Mouse (Mus musculus) spleen, adult 2 months (tissue): ENCODE measurements at regions not wholly inside any gene's neighbourhood (a gene's known extent, or its start where the extent isn't known, plus 50 kb on each side); places are given as distances from the start of the nearest gene placed in this dataset.

Experiments
- DNase-seq, 2 experiments: peaks; one replicate each; pipeline versions ENCODE4 v3.0.0 to v3.0.0-alpha.2; 2012 to 2021; ENCODE audit warnings: low spot score in 2 of 2, low read depth in 1 of 2
- H3K27ac ChIP-seq: fragments of 200-500 bp; 2 replicates; pipeline ENCODE4 v1.5.1; 2012; ENCODE audit warnings: low read length, inconsistent platforms; ENCODE audit not compliant: insufficient read depth
- H3K27me3 ChIP-seq: fragments of 200-500 bp; 2 replicates; pipeline ENCODE4 v1.6.1; 2012; ENCODE audit warnings: mild to moderate bottlenecking, moderate library complexity, low read length, inconsistent platforms; ENCODE audit not compliant: control insufficient read depth, insufficient read depth
- H3K36me3 ChIP-seq: fragments of 200-500 bp; 2 replicates; pipeline ENCODE4 v1.6.1; 2012; ENCODE audit warnings: mild to moderate bottlenecking, low read length, inconsistent platforms; ENCODE audit not compliant: control insufficient read depth, insufficient read depth
- H3K4me1 ChIP-seq: fragments of 200-500 bp; 2 replicates; pipeline ENCODE4 v1.6.1; 2011; ENCODE audit warnings: inconsistent platforms; ENCODE audit not compliant: control insufficient read depth, insufficient read depth, insufficient read length
- H3K4me3 ChIP-seq: fragments of 200-500 bp; 2 replicates; pipeline ENCODE4 v1.5.1; 2011; ENCODE audit warnings: mild to moderate bottlenecking, inconsistent platforms; ENCODE audit not compliant: insufficient read depth, insufficient read length; ENCODE audit errors: extremely low read depth
- CTCF ChIP-seq: fragments of 200-500 bp; IDR thresholded peaks from 2 replicates; pipeline ENCODE4 v1.5.1; 2011; ENCODE audit warnings: mild to moderate bottlenecking, inconsistent platforms; ENCODE audit not compliant: insufficient read depth, insufficient read length, insufficient replicate concordance; ENCODE audit errors: extremely low read depth
- POLR2A ChIP-seq: fragments of 200-500 bp; IDR thresholded peaks from 2 replicates; pipeline ENCODE4 v1.6.1; 2011; ENCODE audit warnings: low read depth, low read length, inconsistent platforms
- WGBS: fragments of 180-500 bp; shearing (Covaris S2); methylation state at CpG from one replicate; pipeline ENCODE4 v1.1.7; 2018; 5-methylcytosine and 5-hydroxymethylcytosine counted together

DNA sequence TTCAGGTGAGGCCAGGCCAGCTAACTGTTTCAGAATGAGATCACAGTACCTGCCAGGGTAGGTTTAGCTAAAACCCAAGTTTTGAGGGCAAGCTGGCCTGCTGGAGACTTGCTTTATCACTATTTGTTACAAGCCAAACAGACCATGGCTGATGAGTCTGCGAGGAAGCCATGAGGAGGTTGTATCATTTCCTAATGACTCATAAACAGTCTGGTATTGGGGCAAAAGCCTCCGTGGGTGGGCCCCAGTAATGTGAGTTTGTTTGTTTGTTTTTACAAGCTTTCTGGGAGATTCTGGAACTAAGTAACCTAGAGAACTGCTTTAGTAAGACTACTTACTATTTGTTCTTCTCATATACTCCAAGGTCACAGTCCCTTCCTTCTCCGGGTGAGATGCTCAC, 62.9 kb upstream of the Fam180a start:
- no peak overlapping the region for H3K4me3 ChIP-seq
- DNase-seq = no peak
- 68% methylated on average over 3 of the region's 3 CpGs for WGBS
- TF ChIP-seq CTCF = no peak
- TF ChIP-seq POLR2A = no peak
- H3K27ac ChIP-seq = no peak overlapping the region
- H3K27me3 ChIP-seq = no peaks in the 10 kb centered on the region
- H3K4me1 ChIP-seq = no peaks in the 10 kb centered on the region
- no peaks in the 10 kb centered on the region for H3K36me3 ChIP-seq

- H3K27me3 ChIP-seq = no peaks in the 10 kb centered on the region
- H3K4me1 ChIP-seq = no peaks in the 10 kb centered on the region
- 79% methylated on average over 3 of the region's 3 CpGs for WGBS
These were observed 55.6 kb upstream of the Fam180a start for GRCm38 (mm10) chr6:35381536-35381935.

DNA sequence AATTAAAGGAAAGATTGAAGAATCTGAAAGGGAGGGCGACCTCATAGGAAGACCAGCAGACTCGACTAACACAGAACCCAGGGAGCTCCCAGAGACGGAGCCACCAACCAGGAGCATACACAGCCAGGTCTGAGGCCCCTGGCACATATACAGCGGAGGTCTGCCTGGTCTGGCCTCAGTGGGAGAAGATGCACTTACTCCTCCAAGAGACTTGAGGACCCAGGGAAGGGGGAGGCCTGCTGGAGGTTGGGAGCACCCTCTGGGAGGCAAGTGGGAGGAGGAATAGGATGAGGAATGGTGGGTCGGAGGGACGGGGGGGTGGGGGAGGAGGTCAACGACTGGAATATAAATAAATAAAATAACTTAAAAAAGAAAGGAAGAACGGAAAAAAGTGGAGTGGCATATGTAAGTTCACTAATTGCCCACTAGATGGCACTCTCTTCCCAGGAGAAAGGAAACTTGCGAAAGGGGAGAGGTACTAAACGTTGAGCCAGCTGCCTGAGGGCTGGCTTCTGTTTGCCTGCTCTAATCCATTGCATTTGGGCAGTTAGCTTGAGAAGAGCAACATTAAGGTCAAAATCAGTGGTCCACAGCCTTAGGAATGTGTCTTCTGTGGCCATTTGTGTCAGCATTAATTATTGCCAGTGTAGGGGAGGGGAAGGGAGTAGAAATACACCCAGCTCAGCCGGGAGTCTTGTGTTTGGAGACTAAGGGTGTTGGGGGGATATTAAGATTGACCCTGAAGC, 55.0 kb upstream of the Fam180a start:
- H3K36me3 ChIP-seq = no peaks in the 10 kb centered on the region
- no peak overlapping the region for H3K27ac ChIP-seq
- 29% methylated on average over 11 of the region's 11 CpGs for WGBS
- no peaks in the 10 kb centered on the region for H3K4me1 ChIP-seq
- TF ChIP-seq POLR2A (no peak), CTCF (peak; percentile 57; the same call in 1 of the 2 replicates)
- no peaks in the 10 kb centered on the region for H3K27me3 ChIP-seq
- no peak overlapping the region for H3K4me3 ChIP-seq
- DNase-seq = peak in 1 of 2 experiments; percentile 37

More at GRCm38 (mm10) chr6:35381536-35381935, 55.6 kb upstream of the Fam180a start:
- no peak for TF ChIP-seq CTCF
- TF ChIP-seq POLR2A = no peak
- Histone ChIP-seq H3K4me3 (no peak overlapping the region), H3K27ac (no peak overlapping the region), H3K36me3 (no peaks in the 10 kb centered on the region)
- DNase-seq = no peak

GRCm38 (mm10) chr6:35379890-35380289, 53.9 kb upstream of the Fam180a start:
- Histone ChIP-seq H3K36me3 (no peaks in the 10 kb centered on the region), H3K27me3 (no peaks in the 10 kb centered on the region), H3K4me3 (no peak overlapping the region), H3K4me1 (no peaks in the 10 kb centered on the region), H3K27ac (no peak overlapping the region)
- 12% methylated on average over 8 of the region's 8 CpGs for WGBS
- TF ChIP-seq POLR2A = no peak
- TF ChIP-seq CTCF = peak; percentile 99
- DNase-seq = peak; percentile 63 to 68

DNA sequence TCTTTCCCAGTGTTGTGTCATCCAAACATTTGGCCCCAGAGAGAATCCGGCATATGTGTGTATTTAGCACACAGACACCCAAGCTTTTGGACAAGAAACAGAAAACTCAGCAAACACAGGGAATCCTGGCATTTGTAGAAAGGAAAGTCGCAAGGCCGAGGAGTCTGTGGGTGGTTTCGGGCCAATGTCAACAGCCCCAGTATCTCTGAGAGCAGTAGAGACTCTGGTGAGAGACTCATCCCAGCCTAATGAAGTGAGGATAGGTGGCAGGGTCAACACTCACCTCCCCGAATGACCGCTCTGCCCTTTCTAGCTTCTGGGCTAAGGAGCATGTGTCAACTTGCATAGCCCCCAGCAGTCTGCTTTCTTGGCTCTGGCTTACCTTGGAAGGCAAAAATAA, 52.9 kb upstream of the Fam180a start:
- no peak overlapping the region for H3K27ac ChIP-seq

DNA sequence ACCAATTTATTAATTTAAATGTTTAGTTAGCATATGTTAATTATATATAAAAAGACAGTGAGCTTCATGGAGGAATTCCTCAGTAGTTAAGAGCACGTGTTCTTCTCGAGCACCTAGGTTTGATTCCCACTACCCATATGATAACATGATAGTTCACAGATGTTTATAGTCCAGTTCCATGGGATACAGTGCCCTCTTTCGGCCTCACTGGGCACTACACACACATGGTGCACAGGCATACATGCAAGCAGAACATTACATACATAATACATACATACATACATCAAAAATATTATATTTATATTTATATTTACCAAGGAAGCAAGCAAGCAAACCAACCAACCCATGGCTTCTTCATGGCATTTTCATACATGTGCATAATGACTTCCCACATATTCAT, 51.6 kb upstream of the Fam180a start:
- Histone ChIP-seq H3K27me3 (no peaks in the 10 kb centered on the region), H3K4me1 (no peaks in the 10 kb centered on the region), H3K4me3 (no peak overlapping the region), H3K36me3 (no peaks in the 10 kb centered on the region), H3K27ac (no peak overlapping the region)
- no peak for TF ChIP-seq CTCF
- TF ChIP-seq POLR2A = no peak
- 93% methylated on average over 3 of the region's 3 CpGs for WGBS
- no peak for DNase-seq

More for the DNA sequence above, 52.9 kb upstream of the Fam180a start:
- 92% methylated on average over 6 of the region's 6 CpGs for WGBS
- TF ChIP-seq CTCF (no peak), POLR2A (no peak)
- no peak for DNase-seq
- Histone ChIP-seq H3K4me3 (no peak overlapping the region), H3K4me1 (no peaks in the 10 kb centered on the region), H3K36me3 (no peaks in the 10 kb centered on the region), H3K27me3 (no peaks in the 10 kb centered on the region)

DNA sequence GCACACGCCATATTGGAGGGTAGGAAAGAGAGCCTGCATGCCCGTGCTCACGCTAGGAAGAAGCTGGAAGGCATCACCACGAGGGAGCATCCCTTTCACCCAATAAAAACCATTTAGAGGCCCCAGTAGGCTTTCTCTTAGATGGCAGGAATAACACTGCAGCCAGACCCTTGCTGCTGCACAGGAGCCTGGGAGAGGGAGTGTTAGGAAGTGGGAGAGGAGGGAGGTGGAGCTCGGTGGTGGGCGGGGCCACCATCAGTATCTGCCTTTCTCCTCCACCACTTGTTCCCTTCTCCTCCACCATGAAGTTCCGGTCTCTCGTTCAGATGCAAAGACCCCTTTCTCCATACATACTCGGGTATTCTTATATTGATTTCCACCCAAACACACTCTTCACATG, 50.6 kb upstream of the Fam180a start:
- no peak for DNase-seq
- Histone ChIP-seq H3K27me3 (no peaks in the 10 kb centered on the region), H3K27ac (no peak overlapping the region), H3K36me3 (no peaks in the 10 kb centered on the region), H3K4me3 (no peak overlapping the region), H3K4me1 (no peaks in the 10 kb centered on the region)
- TF ChIP-seq CTCF = no peak
- no peak for TF ChIP-seq POLR2A
- WGBS = 84% methylated on average over 9 of the region's 9 CpGs
